Mouse (Mus musculus): ENCODE results near the gene Gm17361. TPM values are rescaled to one million over a fixed set of nuclear protein-coding genes. Genes with fewer than 3 reads are reported as not detected.
"Not testable (repeated sequence)": the region's sequence is repeated elsewhere in the genome, so short reads cannot be mapped to it uniquely, and the experiment has no call there.

Gene Gm17361
- polyA plus RNA-seq (2012; ENCODE audit: insufficient read depth, insufficient read length, low replicate concordance, missing spikeins) = not detected in 2 replicates

DNA sequence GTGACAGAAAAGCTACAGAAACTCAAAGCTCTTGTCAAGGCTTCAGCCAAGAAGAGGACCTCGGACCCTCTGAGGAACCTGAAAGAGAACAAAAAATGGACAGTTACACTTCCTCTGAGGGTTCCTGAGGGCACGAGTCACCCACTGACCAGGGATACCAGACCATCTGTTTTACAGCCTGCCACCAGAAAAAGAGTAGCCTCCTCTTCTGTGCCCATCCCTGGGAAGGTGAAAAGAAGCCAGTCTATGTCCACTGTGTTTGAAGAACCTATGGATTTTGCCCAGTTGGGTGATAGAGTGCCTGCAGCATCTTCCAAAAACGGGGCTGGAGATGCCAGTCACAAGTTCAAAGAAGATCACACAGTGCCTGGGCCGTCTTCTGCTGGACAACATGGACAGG lies at the start of gene Gm17361:
Gene Gm17361 (plus strand): TSS at position 301 of the 400 bp plus-strand sequence.
- not testable (repeated sequence) for H3K27ac ChIP-seq (ENCODE audit: insufficient read depth, low read depth, low read length); H3K4me1 ChIP-seq (ENCODE audit: control insufficient read depth, insufficient read depth, low read length); H3K4me3 ChIP-seq (ENCODE audit: insufficient read depth, low read depth, low read length)
- no CpG with 5 or more reads among the region's 4 CpGs for WGBS
